Mouse (Mus musculus): ENCODE results near the gene Setd3. TPM values are rescaled to one million over a fixed set of nuclear protein-coding genes. Genes with fewer than 3 reads are reported as not detected.
A peak's percentile ranks its signal among the peaks of the same experiment; 100 is the strongest.

Setd3 gene
- polyA plus RNA-seq, 1 experiment from 2014 or later = 84.2 TPM

DNA sequence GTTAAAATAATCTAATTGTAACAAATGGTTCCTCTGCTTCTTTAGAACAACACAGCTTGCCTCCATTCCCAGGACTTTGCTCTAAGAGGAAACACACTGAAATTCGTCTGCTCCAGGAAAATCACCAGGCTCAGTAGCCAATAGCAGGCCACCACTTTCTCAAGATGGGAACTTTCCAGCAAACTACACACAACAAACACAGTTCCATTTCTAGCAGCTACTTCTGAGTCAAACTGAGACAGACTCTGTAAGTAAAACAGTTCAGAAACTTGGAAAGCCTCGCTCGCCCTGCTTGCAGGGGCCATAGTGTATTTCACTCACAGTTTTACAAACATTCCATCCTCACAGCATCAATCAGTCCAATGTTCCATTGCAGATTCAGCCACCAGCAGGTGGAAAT is 2.7 kb downstream of the Setd3 start:
- POLR2A ChIA-PET = no interaction called here
- ATAC-seq = no peak

DNA sequence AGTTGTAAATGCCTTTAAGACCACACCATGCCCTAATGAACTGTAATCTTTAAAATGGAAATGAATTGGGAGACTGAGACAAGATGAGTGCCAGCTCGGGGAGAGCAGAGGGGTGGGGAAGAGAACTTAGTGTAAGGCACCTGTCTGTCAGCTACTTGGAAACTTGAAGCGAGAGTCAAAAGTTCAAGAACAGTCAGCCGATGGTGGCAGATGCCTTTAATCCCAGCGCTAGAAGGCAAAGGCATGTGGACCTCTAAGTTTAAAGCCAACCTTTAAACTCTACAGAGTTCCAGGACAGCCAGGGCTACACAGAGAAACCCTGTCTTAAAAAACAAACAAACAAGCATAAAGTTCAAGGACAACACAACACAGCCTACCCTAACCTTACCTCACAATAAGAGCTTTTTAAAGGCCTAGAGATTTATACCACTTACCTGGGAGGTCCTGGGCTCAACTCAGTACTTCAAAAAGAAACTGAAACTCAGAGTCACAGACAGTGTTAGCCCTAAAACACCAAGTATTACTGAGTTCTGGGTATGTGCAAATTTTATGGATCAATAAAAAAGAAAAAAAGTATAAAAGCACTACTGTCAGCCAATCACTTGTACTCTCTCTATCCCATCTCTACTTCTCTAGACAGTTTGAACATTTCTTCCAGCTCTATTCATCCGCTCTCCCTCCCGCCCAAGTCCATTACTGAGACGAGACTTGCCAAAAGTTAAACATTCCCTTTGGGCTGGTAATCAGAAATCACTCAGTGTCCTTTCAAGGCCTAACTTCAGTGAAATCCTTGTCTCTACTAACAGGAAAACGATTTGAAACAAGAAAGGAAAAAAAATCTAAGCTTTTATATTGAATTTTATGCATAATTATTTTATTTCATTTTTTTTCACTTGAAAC is 4.3 kb downstream of the Setd3 start:
- CTCF ChIA-PET = no interaction called here
- in situ Hi-C loops (cut with MboI; ENCODE audit: low pct_unique_long_range_greater_than_20kb) = no loop called here
- TF ChIP-seq CTCF (IDR thresholded peaks at IDR 0.05) = no peak
- POLR2A ChIA-PET = no interaction called here
- H3K27me3 ChIP-seq = no peaks in the 10 kb centered on the region
- ATAC-seq = no peak
- no peak for DNase-seq (ENCODE audit: low read depth, low spot score)

More for the DNA sequence above, 2.7 kb downstream of the Setd3 start:
- DNase-seq (ENCODE audit: low read depth, low spot score) = no peak
- in situ Hi-C loops (cut with MboI; ENCODE audit: low pct_unique_long_range_greater_than_20kb) = no loop called here
- CTCF ChIA-PET = no interaction called here
- no peak for TF ChIP-seq CTCF (IDR thresholded peaks at IDR 0.05)
- H3K27me3 ChIP-seq = no peaks in the 10 kb centered on the region

DNA sequence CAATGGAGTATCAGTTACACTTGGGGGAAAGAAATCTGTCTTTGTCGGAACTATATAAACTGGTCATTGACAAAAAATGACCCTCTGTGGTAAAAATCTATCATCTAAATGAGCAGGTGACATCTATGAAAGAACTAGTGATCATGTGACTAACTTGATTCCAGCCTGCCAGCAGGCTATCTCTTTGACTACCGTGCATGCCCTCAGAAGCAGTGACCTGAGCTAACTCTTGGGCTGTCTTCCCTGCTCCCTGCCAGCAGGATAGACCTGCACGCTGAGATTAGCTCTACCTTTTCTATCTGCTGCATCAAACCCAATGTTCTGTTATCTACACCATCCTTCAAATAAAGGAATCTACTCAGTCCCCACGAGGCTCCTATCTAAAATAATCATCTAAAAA is 6.5 kb downstream of the Setd3 start:
- in situ Hi-C loops (cut with MboI; ENCODE audit: low pct_unique_long_range_greater_than_20kb) = no loop called here
- ChIA-PET CTCF (no interaction called here), POLR2A (no interaction called here)
- no peak for TF ChIP-seq CTCF (IDR thresholded peaks at IDR 0.05)
- ATAC-seq (no peak), DNase-seq (ENCODE audit: low read depth, low spot score) (no peak)
- H3K27me3 ChIP-seq = no peaks in the 10 kb centered on the region

DNA sequence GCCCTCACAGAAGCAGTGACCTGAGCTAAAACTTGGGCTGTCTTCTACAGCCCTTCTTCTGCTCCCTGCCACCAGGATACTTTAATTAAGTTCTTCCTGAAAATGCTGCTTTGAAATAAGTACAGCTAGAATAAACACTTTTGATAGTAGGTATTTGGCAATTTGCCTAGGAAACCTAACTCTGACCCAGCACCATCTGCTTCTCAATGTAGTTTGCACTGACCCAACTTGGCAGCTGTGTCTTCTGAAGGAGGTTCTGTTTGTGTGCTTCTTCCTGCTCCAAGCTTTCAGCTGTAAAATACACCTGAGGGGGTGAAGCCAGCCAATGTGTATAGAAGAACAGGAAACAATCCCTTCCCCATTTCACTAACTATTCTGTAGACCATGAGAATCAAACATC is 7.8 kb downstream of the Setd3 start:
- ATAC-seq (no peak), DNase-seq (ENCODE audit: low read depth, low spot score) (no peak)
- in situ Hi-C loops (cut with MboI; ENCODE audit: low pct_unique_long_range_greater_than_20kb) = no loop called here
- no peaks in the 10 kb centered on the region for H3K27me3 ChIP-seq
- no peak for TF ChIP-seq CTCF (IDR thresholded peaks at IDR 0.05)
- ChIA-PET POLR2A (no interaction called here), CTCF (interaction anchor here (0.7 to 1.0 kb wide), 2 partner anchors 19 to 24 kb away, joined by 3 to 4 read pairs; no protein-coding TSS in a partner anchor)

DNA sequence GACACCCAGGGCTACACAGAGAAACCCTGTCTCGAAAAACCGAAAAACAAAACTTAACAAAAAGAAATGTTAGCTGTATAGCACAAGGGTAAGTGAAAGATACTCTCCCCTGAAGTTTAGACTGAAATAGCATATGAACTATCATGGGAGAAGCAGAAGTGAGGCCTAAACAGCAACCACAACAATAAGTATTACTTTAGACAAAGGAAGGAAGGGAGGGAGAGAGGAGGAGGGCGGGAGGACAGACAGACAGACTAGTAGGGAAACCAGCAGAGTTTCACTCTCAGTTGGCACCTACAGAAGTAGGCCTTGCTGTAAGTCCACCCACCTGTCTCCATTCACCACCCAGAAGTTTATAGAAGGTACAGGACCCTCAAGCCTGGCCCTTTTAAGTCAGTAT is 8.6 kb downstream of the Setd3 start:
- in situ Hi-C loops (cut with MboI; ENCODE audit: low pct_unique_long_range_greater_than_20kb) = no loop called here
- POLR2A ChIA-PET = no interaction called here
- DNase-seq (ENCODE audit: low read depth, low spot score) (no peak), ATAC-seq (no peak)
- no peaks in the 10 kb centered on the region for H3K27me3 ChIP-seq
- CTCF ChIA-PET = no interaction called here
- no peak for TF ChIP-seq CTCF (IDR thresholded peaks at IDR 0.05)

DNA sequence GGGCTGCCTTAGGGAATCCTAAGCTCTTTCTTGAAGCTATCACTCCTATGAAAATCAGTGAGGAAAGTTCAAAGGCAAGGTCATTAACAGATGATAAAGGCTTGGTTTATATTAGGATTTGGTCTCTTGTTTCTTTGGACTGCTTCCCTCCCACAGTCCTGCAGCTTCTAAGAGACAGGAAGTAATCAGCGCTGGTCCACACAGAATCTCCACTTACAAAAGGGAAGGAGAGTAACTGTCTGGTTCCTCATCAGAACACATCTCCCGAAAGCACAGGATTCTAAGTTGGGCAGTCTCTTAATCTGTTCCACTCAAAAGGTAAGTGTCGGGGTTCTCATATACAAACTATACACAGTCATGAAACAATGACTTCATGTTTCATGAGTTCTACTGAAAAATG is 10.2 kb downstream of the Setd3 start:
- no peak for TF ChIP-seq CTCF (IDR thresholded peaks at IDR 0.05)
- in situ Hi-C loops (cut with MboI; ENCODE audit: low pct_unique_long_range_greater_than_20kb) = no loop called here
- no peak for DNase-seq (ENCODE audit: low read depth, low spot score)
- no peaks in the 10 kb centered on the region for H3K27me3 ChIP-seq
- ChIA-PET POLR2A (no interaction called here), CTCF (interaction anchor here (1.5 kb wide), 1 partner anchor 18 kb away, joined by 6 read pairs; no protein-coding TSS in a partner anchor)
- no peak for ATAC-seq

DNA sequence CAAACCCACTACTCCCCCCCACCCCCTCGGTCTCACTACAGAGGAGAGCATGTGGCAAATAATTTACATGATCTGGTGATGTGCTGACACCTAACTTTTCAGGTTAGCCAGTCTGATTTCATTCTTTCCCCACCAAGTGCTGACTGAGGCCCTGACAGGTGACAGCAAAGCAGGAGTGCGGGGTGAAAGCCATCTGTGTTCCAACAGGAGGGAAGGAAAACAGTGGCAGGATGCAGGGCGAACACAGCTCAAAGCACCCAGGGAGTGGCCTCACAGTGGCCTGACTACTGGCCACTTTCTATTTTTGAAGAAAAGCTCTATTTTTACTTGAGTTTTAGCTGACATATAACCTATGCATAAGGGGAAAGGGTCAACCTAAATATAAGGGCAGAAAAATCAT is 15.4 kb downstream of the Setd3 start:
- DNase-seq (ENCODE audit: low read depth, low spot score) (no peak), ATAC-seq (no peak)
- in situ Hi-C loops (cut with MboI; ENCODE audit: low pct_unique_long_range_greater_than_20kb) = no loop called here
- CTCF ChIA-PET = interaction anchor here (0.8 to 1.6 kb wide), 4 partner anchors 10 to 20 kb away, joined by 3 to 5 read pairs (median 4); no protein-coding TSS in a partner anchor
- no peaks in the 10 kb centered on the region for H3K27me3 ChIP-seq
- POLR2A ChIA-PET = no interaction called here
- TF ChIP-seq CTCF (IDR thresholded peaks at IDR 0.05) = no peak

DNA sequence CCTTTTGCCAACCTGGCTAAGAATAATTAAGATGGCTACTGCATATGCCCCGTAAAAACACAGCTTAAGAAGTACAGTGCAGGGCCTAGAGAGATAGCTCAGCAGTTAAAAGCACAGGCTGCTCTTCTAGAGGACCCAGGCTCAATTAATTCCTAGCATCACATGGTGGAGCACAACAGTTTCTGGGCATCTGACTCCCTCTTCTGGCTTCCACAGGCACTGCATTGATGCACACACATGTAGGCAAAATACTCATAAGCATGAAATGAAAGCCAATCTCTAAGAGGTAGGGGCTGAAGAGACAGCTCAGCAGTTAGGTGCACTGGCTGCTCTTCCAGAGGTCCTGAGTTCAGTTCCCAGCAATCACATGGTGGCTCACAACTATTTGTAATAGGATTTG is 17.1 kb downstream of the Setd3 start:
- ATAC-seq (peak; percentile 39), DNase-seq (ENCODE audit: low read depth, low spot score) (no peak)
- no peaks in the 10 kb centered on the region for H3K27me3 ChIP-seq
- CTCF ChIA-PET = interaction anchor here (1.3 kb wide), 1 partner anchor 12 kb away, joined by 5 read pairs; no protein-coding TSS in a partner anchor
- in situ Hi-C loops (cut with MboI; ENCODE audit: low pct_unique_long_range_greater_than_20kb) = no loop called here
- POLR2A ChIA-PET = no interaction called here
- peak; percentile 66 for TF ChIP-seq CTCF (IDR thresholded peaks at IDR 0.05)

DNA sequence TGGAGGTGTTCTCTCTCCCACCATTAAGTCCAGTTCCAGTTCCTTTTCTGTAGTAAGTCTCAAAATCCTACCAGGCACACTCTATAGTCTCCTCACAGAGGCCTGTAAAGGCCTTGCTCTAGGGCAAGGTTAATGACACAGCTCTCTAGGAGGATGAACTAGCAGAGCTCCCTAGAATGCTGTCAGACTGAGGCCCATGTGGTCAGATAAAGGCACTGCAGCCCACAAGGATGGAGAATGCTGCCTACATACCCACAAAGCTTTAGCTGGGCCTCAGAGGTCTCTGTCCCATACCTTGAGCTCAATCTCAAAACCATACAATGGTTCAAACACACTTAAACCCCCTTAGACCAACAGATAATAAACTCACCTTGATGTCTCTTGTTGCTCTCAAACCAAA is 19.3 kb downstream of the Setd3 start:
- ChIA-PET POLR2A (interaction anchor here (1.0 kb wide), 1 partner anchor 10 kb away, joined by 3 read pairs; no protein-coding TSS in a partner anchor), CTCF (interaction anchor here (1.2 to 2.2 kb wide), 3 partner anchors 8 to 131 kb away, joined by 3 to 6 read pairs (median 3); no protein-coding TSS in a partner anchor)
- no peak for TF ChIP-seq CTCF (IDR thresholded peaks at IDR 0.05)
- no peak for ATAC-seq
- no peak for DNase-seq (ENCODE audit: low read depth, low spot score)
- in situ Hi-C loops (cut with MboI; ENCODE audit: low pct_unique_long_range_greater_than_20kb) = no loop called here
- no peaks in the 10 kb centered on the region for H3K27me3 ChIP-seq

DNA sequence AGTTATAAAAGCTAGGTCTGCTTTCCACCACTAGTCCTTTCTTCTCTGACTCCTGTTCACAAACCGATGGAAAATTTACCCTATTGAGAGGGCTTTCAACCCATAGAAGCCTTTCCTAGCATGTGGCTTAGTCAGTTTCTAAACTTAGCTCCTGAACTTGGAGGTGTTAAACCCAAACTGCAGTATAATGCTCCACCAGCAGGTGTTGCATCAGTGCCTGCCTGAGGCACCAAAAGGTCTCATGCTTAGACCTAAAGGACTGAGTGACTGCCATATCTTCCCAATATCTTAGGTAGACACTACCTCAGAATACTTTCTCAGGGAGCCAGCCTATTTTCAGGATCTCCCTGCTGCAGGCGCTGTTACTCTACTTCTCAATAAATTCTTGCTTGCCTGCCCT is 26.4 kb downstream of the Setd3 start:
- ATAC-seq = no peak
- no peak for DNase-seq (ENCODE audit: low read depth, low spot score)
- POLR2A ChIA-PET = no interaction called here
- CTCF ChIA-PET = interaction anchor here (1.0 to 1.9 kb wide), 3 partner anchors 7 to 18 kb away, joined by 4 to 6 read pairs (median 5); no protein-coding TSS in a partner anchor
- in situ Hi-C loops (cut with MboI; ENCODE audit: low pct_unique_long_range_greater_than_20kb) = no loop called here
- peak; percentile 41 for TF ChIP-seq CTCF (IDR thresholded peaks at IDR 0.05)
- H3K27me3 ChIP-seq = no peaks in the 10 kb centered on the region

DNA sequence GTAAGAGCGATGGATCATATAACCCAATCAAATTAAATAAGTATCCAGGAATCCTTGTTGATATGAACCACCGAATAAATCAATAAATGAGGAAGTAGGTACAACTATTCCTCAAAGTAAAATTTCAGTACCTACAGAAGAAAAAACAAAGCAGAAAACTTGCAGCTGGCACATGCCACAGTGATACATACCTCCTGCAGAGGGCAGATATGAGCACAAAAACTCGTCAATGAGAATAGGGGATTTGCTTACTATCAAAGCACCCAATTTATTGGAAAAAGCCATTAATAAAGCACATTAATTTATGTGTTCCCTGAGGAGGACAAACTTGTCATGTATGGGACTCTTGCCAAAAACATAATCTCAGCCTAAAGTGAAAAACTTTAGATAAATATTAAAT is 29.4 kb downstream of the Setd3 start:
- in situ Hi-C loops (cut with MboI; ENCODE audit: low pct_unique_long_range_greater_than_20kb) = no loop called here
- no peak for ATAC-seq
- TF ChIP-seq CTCF (IDR thresholded peaks at IDR 0.05) = peak; percentile 29
- CTCF ChIA-PET = interaction anchor here (1.2 to 2.0 kb wide), 3 partner anchors 12 to 19 kb away, joined by 4 to 6 read pairs (median 5); no protein-coding TSS in a partner anchor
- no peaks in the 10 kb centered on the region for H3K27me3 ChIP-seq
- no peak for DNase-seq (ENCODE audit: low read depth, low spot score)
- POLR2A ChIA-PET = interaction anchor here (0.6 kb wide), 1 partner anchor 10 kb away, joined by 3 read pairs; no protein-coding TSS in a partner anchor

Data from Patski (cell line).